Mouse (Mus musculus) MEL (cell line): Measurements from ENCODE around the gene Itk.

Source experiments
- BHLHE40 ChIP-seq: IDR thresholded peaks from 2 replicates; pipeline ENCODE4 v1.6.1; 2012; ENCODE audit warnings: low read depth, mild to moderate bottlenecking, inconsistent platforms, low read length, improper control_type of control experiment, borderline replicate concordance
- CTCF ChIP-seq, 3 experiments: IDR thresholded peaks in 2 of 3; conservative IDR thresholded peaks in 1 of 3; 2 replicates each; pipeline ENCODE4 v1.5.1; 2011 to 2012; ENCODE audit warnings: low read length in 3 of 3, low read depth in 2 of 3, mild to moderate bottlenecking in 2 of 3, improper control_type of control experiment in 1 of 3, inconsistent platforms in 1 of 3, mixed read lengths in 1 of 3, moderate library complexity in 1 of 3; ENCODE audit not compliant: control insufficient read depth in 1 of 3, insufficient read depth in 1 of 3, poor library complexity in 1 of 3, severe bottlenecking in 1 of 3
- ELF1 ChIP-seq: IDR thresholded peaks from 2 replicates; pipeline ENCODE4 v1.6.1; 2014; ENCODE audit warnings: low read depth, mild to moderate bottlenecking, inconsistent platforms, low read length, improper control_type of control experiment, moderate library complexity
- EP300 ChIP-seq, 2 experiments: IDR thresholded peaks; 2 replicates each; pipeline ENCODE4 v1.6.1; 2011; ENCODE audit warnings: improper control_type of control experiment in 2 of 2, low read length in 2 of 2, low read depth in 1 of 2, mild to moderate bottlenecking in 1 of 2
- ETS1 ChIP-seq: IDR thresholded peaks from 2 replicates; pipeline ENCODE4 v1.6.1; 2012; ENCODE audit warnings: low read depth, mild to moderate bottlenecking, inconsistent platforms, low read length, improper control_type of control experiment, moderate library complexity
- HCFC1 ChIP-seq: IDR thresholded peaks from 2 replicates; pipeline ENCODE4 v1.6.1; 2012; ENCODE audit warnings: low read depth, mild to moderate bottlenecking, inconsistent platforms, low read length, improper control_type of control experiment, moderate library complexity
- MAX ChIP-seq: IDR thresholded peaks from 2 replicates; pipeline ENCODE4 v1.6.1; 2011; ENCODE audit warnings: low read length, improper control_type of control experiment
- MXI1 ChIP-seq: IDR thresholded peaks from 2 replicates; pipeline ENCODE4 v1.6.1; 2011; ENCODE audit warnings: mild to moderate bottlenecking, low read depth, low read length, improper control_type of control experiment
- POLR2A ChIP-seq, 2 experiments: IDR thresholded peaks; 2 replicates each; pipeline ENCODE4 v1.6.1; 2011 to 2012; ENCODE audit warnings: low read length in 2 of 2, mild to moderate bottlenecking in 2 of 2, control low read depth in 1 of 2, improper control_type of control experiment in 1 of 2, low read depth in 1 of 2, moderate library complexity in 1 of 2; ENCODE audit not compliant: control insufficient read depth in 1 of 2, insufficient read depth in 1 of 2, poor library complexity in 1 of 2
- POLR2AphosphoS2 ChIP-seq: IDR thresholded peaks from 2 replicates; pipeline ENCODE4 v1.6.1; 2011; ENCODE audit warnings: low read length, improper control_type of control experiment
- SMC3 ChIP-seq: IDR thresholded peaks from 2 replicates; pipeline ENCODE4 v1.6.1; 2011; ENCODE audit warnings: low read depth, low read length, improper control_type of control experiment
- TBP ChIP-seq: IDR thresholded peaks from 2 replicates; pipeline ENCODE4 v1.8.0; 2011; ENCODE audit warnings: low read depth, low read length, improper control_type of control experiment
- UBTF ChIP-seq: IDR thresholded peaks from 2 replicates; pipeline ENCODE4 v1.6.1; 2012; ENCODE audit warnings: low read depth, mild to moderate bottlenecking, inconsistent platforms, low read length, improper control_type of control experiment, moderate library complexity, borderline replicate concordance; ENCODE audit not compliant: insufficient read depth
- USF1 ChIP-seq: IDR thresholded peaks from 2 replicates; pipeline ENCODE4 v1.6.1; 2014; ENCODE audit warnings: low read depth, mild to moderate bottlenecking, inconsistent platforms, low read length, improper control_type of control experiment, moderate library complexity

GRCm38 (mm10) chr11:46302471-46302870 is 86.8 kb downstream of the Itk start:
- TF ChIP-seq CTCF (IDR thresholded peaks at IDR 0.05 in 2 of 3, conservative IDR thresholded peaks at IDR 0.05 in 1 of 3; ENCODE audit: control insufficient read depth in 1 of 3, insufficient read depth in 1 of 3, low read depth in 2 of 3, low read length in 3 of 3, poor library complexity in 1 of 3, severe bottlenecking in 1 of 3) (no peak), TBP (no peak), POLR2A (IDR thresholded peaks at IDR 0.05; ENCODE audit: control insufficient read depth in 1 of 2, insufficient read depth in 1 of 2, low read depth in 1 of 2, low read length in 2 of 2, poor library complexity in 1 of 2) (no peak), POLR2AphosphoS2 (no peak), ELF1 (no peak), SMC3 (no peak), EP300 (IDR thresholded peaks at IDR 0.05; ENCODE audit: low read depth in 1 of 2, low read length in 2 of 2) (no peak), MAX (no peak), UBTF (no peak), HCFC1 (no peak), ETS1 (no peak), MXI1 (no peak), USF1 (no peak), BHLHE40 (no peak)
